Mouse (Mus musculus) liver, embryonic 13.5 days (tissue): ENCODE data around the gene AC170998.1. TPM values are rescaled to one million over a fixed set of nuclear protein-coding genes. Genes with fewer than 3 reads are reported as not detected.
A peak's percentile ranks its signal among the peaks of the same experiment; 100 is the strongest.
"Not testable (repeated sequence)": the region's sequence is repeated elsewhere in the genome, so short reads cannot be mapped to it uniquely, and the experiment has no call there.

Experiments
- ATAC-seq: fragments of 200-750 bp; cut with Nextera tagmentation; 2 replicates; pipeline ENCODE4 v1.8.0; 2017; ENCODE audit warnings: low read depth, mild to moderate bottlenecking, moderate number of reproducible peaks, moderate library complexity
- DNase-seq: peaks from one replicate; pipeline ENCODE4 v3.0.0; 2022
- H3K27ac ChIP-seq: fragments of 300-500 bp; sonication (generic); 2 replicates; pipeline ENCODE4 v1.5.1; 2015; ENCODE audit warnings: moderate library complexity, mild to moderate bottlenecking, inconsistent platforms
- H3K27me3 ChIP-seq: fragments of 300-500 bp; sonication (generic); 2 replicates; pipeline ENCODE4 v1.6.1; 2015; ENCODE audit warnings: mild to moderate bottlenecking, inconsistent platforms
- H3K36me3 ChIP-seq: fragments of 300-500 bp; sonication (generic); 2 replicates; pipeline ENCODE4 v1.6.1; 2015; ENCODE audit warnings: mild to moderate bottlenecking, inconsistent platforms
- H3K4me1 ChIP-seq: fragments of 300-500 bp; sonication (generic); replicated peaks from 2 replicates; pipeline ENCODE4 v1.6.1; 2015; ENCODE audit warnings: inconsistent platforms
- H3K4me2 ChIP-seq: fragments of 300-500 bp; sonication (generic); 2 replicates; pipeline ENCODE4 v1.6.1; 2015; ENCODE audit warnings: inconsistent platforms, mild to moderate bottlenecking, moderate library complexity
- H3K4me3 ChIP-seq: fragments of 300-500 bp; sonication (generic); replicated peaks from 2 replicates; pipeline ENCODE4 v1.5.1; 2015; ENCODE audit warnings: mild to moderate bottlenecking, inconsistent platforms
- H3K9ac ChIP-seq: fragments of 300-500 bp; sonication (generic); 2 replicates; pipeline ENCODE4 v1.6.1; 2015; ENCODE audit warnings: mild to moderate bottlenecking, inconsistent platforms
- H3K9me3 ChIP-seq: fragments of 300-500 bp; sonication (generic); replicated peaks from 2 replicates; pipeline ENCODE4 v1.6.1; 2016; ENCODE audit warnings: inconsistent platforms
- WGBS: fragments of 180-500 bp; shearing (Covaris S2); methylation state at CpG from one replicate; pipeline ENCODE4 v1.1.7; 2015; ENCODE audit not compliant: insufficient replicate concordance; 5-methylcytosine and 5-hydroxymethylcytosine counted together
- polyA plus RNA-seq: library from polyadenylated mRNA; unstranded; fragments of >200 nt; fragmentation: Nextera tagmentation; extraction: Ambion mirVana; gene quantifications from 2 replicates; pipeline ENCODE4 v1.2.1, GENCODE M21; 2015

The AC170998.1 gene
- polyA plus RNA-seq, 1 experiment from 2014 or later: 1.2 TPM

- peaks cover 4% of the 10 kb centered on the region; the same call in 1 of the 2 replicates for H3K4me1 ChIP-seq
- no peak overlapping the region for H3K4me2 ChIP-seq
- H3K4me3 ChIP-seq: no peak overlapping the region
- peak; percentile 58 for ATAC-seq
- no peak for DNase-seq
- no peaks in the 10 kb centered on the region for H3K9me3 ChIP-seq
- H3K27ac ChIP-seq: no peak overlapping the region; the same call in 1 of the 2 replicates
- 58% methylated on average over 8 of the region's 8 CpGs for WGBS
- H3K27me3 ChIP-seq: peaks cover 6% of the 10 kb centered on the region; the same call in 1 of the 2 replicates
- H3K36me3 ChIP-seq: no peaks in the 10 kb centered on the region
- no peak overlapping the region for H3K9ac ChIP-seq
These were observed 34.9 kb downstream of the AC170998.1 start for GRCm38 (mm10) chr17:28760736-28761312.

- H3K27ac ChIP-seq: no peak overlapping the region
- no peaks in the 10 kb centered on the region for H3K36me3 ChIP-seq
- no peak overlapping the region for H3K9ac ChIP-seq
- DNase-seq: peak; percentile 54
- ATAC-seq: no peak
- peaks cover 4% of the 10 kb centered on the region; the same call in 1 of the 2 replicates for H3K4me1 ChIP-seq
- peaks cover 9% of the 10 kb centered on the region for H3K27me3 ChIP-seq
- no peak overlapping the region for H3K4me2 ChIP-seq
- no peak overlapping the region for H3K4me3 ChIP-seq
- H3K9me3 ChIP-seq: no peaks in the 10 kb centered on the region
- WGBS: 13% methylated on average over 3 of the region's 3 CpGs
These were observed 36.0 kb downstream of the AC170998.1 start for GRCm38 (mm10) chr17:28761871-28762270.

GRCm38 (mm10) chr17:28766203-28766602 lies 40.3 kb downstream of the AC170998.1 start:
- 26% methylated on average over 3 of the region's 3 CpGs for WGBS
- Histone ChIP-seq H3K9ac (no peak overlapping the region), H3K36me3 (no peaks in the 10 kb centered on the region), H3K9me3 (no peaks in the 10 kb centered on the region), H3K27ac (no peak overlapping the region), H3K4me3 (no peak overlapping the region), H3K27me3 (peaks cover 50% of the 10 kb centered on the region), H3K4me2 (no peak overlapping the region), H3K4me1 (peaks cover 16% of the 10 kb centered on the region)
- DNase-seq (no peak), ATAC-seq (no peak)

GRCm38 (mm10) chr17:28766781-28767515 lies 41.1 kb downstream of the AC170998.1 start:
- Histone ChIP-seq H3K9me3 (no peaks in the 10 kb centered on the region), H3K27me3 (peaks cover 58% of the 10 kb centered on the region), H3K27ac (no peak overlapping the region), H3K4me1 (peaks cover 16% of the 10 kb centered on the region), H3K4me2 (no peak overlapping the region), H3K36me3 (no peaks in the 10 kb centered on the region), H3K9ac (no peak overlapping the region), H3K4me3 (no peak overlapping the region)
- ATAC-seq (no peak), DNase-seq (no peak)
- WGBS: 59% methylated on average over 11 of the region's 11 CpGs

- ATAC-seq (no peak), DNase-seq (no peak)
- peak within 1 kb of the TSS; percentile 51 for H3K4me3 ChIP-seq
- peak within 1 kb of the TSS; percentile 70 for H3K4me2 ChIP-seq
- 3% methylated on average over 56 of the region's 58 CpGs for WGBS
- H3K27me3 ChIP-seq: peaks cover 63% of the 10 kb centered on the region
- H3K36me3 ChIP-seq: no peaks in the 10 kb centered on the region
- H3K27ac ChIP-seq: no peak within 1 kb of the TSS
- no peaks in the 10 kb centered on the region for H3K9me3 ChIP-seq
- peaks cover 16% of the 10 kb centered on the region for H3K4me1 ChIP-seq
- peak within 1 kb of the TSS; percentile 36 for H3K9ac ChIP-seq
These were observed 43.4 kb downstream of the AC170998.1 start, which contains the start of gene Mapk13 for GRCm38 (mm10) chr17:28769121-28769874. Gene Mapk13, plus strand, starts transcription at chr17:28769297.

GRCm38 (mm10) chr17:28769875-28770421 lies 44.1 kb downstream of the AC170998.1 start:
- peaks cover 16% of the 10 kb centered on the region for H3K4me1 ChIP-seq
- H3K36me3 ChIP-seq: no peaks in the 10 kb centered on the region
- 3% methylated on average over 24 of the region's 24 CpGs for WGBS
- peak overlapping the region; percentile 51 for H3K4me3 ChIP-seq
- peaks cover 60% of the 10 kb centered on the region for H3K27me3 ChIP-seq
- peak overlapping the region; percentile 70 for H3K4me2 ChIP-seq
- no peaks in the 10 kb centered on the region for H3K9me3 ChIP-seq
- no peak for ATAC-seq
- peak overlapping the region; percentile 36 for H3K9ac ChIP-seq
- H3K27ac ChIP-seq: no peak overlapping the region
- DNase-seq: no peak

- H3K9me3 ChIP-seq: no peaks in the 10 kb centered on the region
- no peak overlapping the region for H3K9ac ChIP-seq
- WGBS: 68% methylated on average over 5 of the region's 5 CpGs
- H3K27ac ChIP-seq: no peak overlapping the region
- peaks cover 16% of the 10 kb centered on the region for H3K4me1 ChIP-seq
- H3K27me3 ChIP-seq: peaks cover 58% of the 10 kb centered on the region
- ATAC-seq (no peak), DNase-seq (no peak)
- H3K4me2 ChIP-seq: no peak overlapping the region
- no peaks in the 10 kb centered on the region for H3K36me3 ChIP-seq
- no peak overlapping the region for H3K4me3 ChIP-seq
These were observed 45.4 kb downstream of the AC170998.1 start for GRCm38 (mm10) chr17:28771289-28771688.

- not testable (repeated sequence) for H3K36me3 ChIP-seq, H3K9ac ChIP-seq, H3K4me3 ChIP-seq, H3K9me3 ChIP-seq, H3K4me2 ChIP-seq, ATAC-seq, DNase-seq, H3K27ac ChIP-seq
- 85% methylated on average over 9 of the region's 9 CpGs for WGBS
- peaks cover 42% of the 10 kb centered on the region for H3K27me3 ChIP-seq
- peaks cover 20% of the 10 kb centered on the region for H3K4me1 ChIP-seq
These were observed 48.4 kb downstream of the AC170998.1 start for GRCm38 (mm10) chr17:28774303-28774702.

- H3K36me3 ChIP-seq: no peaks in the 10 kb centered on the region
- H3K4me1 ChIP-seq: peaks cover 11% of the 10 kb centered on the region
- no peak overlapping the region for H3K4me3 ChIP-seq
- H3K4me2 ChIP-seq: no peak overlapping the region
- no peaks in the 10 kb centered on the region for H3K9me3 ChIP-seq
- no peak overlapping the region for H3K9ac ChIP-seq
- no peak overlapping the region for H3K27ac ChIP-seq
- WGBS: 54% methylated on average over 4 of the region's 4 CpGs
- ATAC-seq (no peak), DNase-seq (no peak)
- H3K27me3 ChIP-seq: peaks cover 33% of the 10 kb centered on the region
These were observed 49.3 kb downstream of the AC170998.1 start for GRCm38 (mm10) chr17:28775161-28775560.
